Mouse (Mus musculus) lung, adult 2 months (tissue): ENCODE measurements around the gene B3glct.

ENCODE experiments used
- CTCF ChIP-seq: fragments of 200-500 bp; IDR thresholded peaks from 2 replicates; pipeline ENCODE4 v1.5.1; 2011; ENCODE audit warnings: mild to moderate bottlenecking, low read length, control low read depth; ENCODE audit not compliant: insufficient read depth
- POLR2A ChIP-seq: fragments of 200-500 bp; IDR thresholded peaks from 2 replicates; pipeline ENCODE4 v1.6.1; 2011; ENCODE audit warnings: low read depth, mild to moderate bottlenecking, control low read depth, low read length, borderline replicate concordance; ENCODE audit errors: extremely low read depth

- TF ChIP-seq CTCF (no peak), POLR2A (no peak)
Observed at GRCm38 (mm10) chr5:149713170-149713774, 35.2 kb downstream of the B3glct start.
